Mouse (Mus musculus): ENCODE results near the gene Fam122b.

Fam122b gene

GRCm38 (mm10) chrX:53201616-53202015 lies 68.0 kb downstream of the Fam122b start:
- in situ Hi-C loops (cut with MboI, MseI): loop anchor here (25.0 kb wide), 1 partner anchor 1736 kb away; no protein-coding TSS in a partner anchor

GRCm38 (mm10) chrX:53197681-53198080 lies 71.9 kb downstream of the Fam122b start:
- in situ Hi-C loops (cut with MboI, MseI): no loop called here

DNA sequence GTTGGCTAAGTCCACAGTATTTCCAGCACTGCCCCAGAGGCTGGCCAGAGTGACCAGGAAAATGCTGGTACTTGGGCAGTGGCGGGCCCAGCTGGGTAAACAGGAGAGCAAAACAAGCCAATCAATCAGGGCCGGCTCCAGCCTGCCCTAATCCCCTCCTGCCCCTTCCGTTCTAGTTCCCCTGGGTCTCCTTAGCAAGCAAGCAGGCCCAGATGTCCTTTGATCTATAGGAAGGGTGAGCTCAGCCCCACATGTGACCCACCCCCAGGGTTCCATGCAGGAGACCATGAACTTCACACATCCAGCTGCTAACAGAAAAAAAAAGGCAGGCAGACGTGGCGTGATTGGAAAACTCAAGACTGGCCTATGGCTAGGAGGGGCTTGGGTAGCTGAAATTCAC lies 73.2 kb downstream of the Fam122b start:
- in situ Hi-C loops (cut with MboI, MseI): no loop called here
